Mouse (Mus musculus) ZHBTc4 (cell line): Measurements from ENCODE around the gene Mup22.
"Not testable (repeated sequence)": the region's sequence is repeated elsewhere in the genome, so short reads cannot be mapped to it uniquely, and the experiment has no call there.

ENCODE experiments used
- DNase-seq: peaks from one replicate; pipeline ENCODE4 v3.0.0-alpha.2; 2011; ENCODE audit warnings: low read depth, low spot score

The Mup22 gene

GRCm38 (mm10) chr4:60821363-60821762, at the start of gene Mup22:
Mup22 (minus strand) TSS chr4:60821463.
- DNase-seq = not testable (repeated sequence)

DNA sequence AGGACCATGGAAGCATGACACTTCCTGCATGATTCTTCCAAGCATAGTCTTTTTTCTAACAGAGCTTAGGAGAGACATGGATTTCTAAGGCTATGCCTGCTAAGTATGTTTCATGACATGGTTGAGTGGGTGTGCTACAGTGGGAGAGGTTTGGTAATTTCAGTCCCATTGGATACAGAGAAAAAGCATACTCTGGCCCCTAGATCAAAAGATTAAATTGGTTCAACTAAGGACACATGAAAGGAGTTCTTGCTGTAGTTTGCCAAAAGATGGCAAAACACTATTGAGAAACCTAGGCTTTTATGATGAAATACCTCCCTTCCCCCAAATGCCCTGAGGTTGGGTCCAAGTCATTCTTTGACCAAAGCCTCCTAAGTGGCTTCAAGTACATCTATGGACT, 19.6 kb upstream of the Mup22 start:
- DNase-seq = not testable (repeated sequence)
